Mouse (Mus musculus) left cerebral cortex, adult 9 months (tissue): Measurements from ENCODE around the gene Ahrr.

Source experiments
- DNase-seq, 2 experiments: peaks; one replicate each; pipeline ENCODE4 v3.0.0; 2022; ENCODE audit warnings: low spot score in 2 of 2

Ahrr gene

DNA sequence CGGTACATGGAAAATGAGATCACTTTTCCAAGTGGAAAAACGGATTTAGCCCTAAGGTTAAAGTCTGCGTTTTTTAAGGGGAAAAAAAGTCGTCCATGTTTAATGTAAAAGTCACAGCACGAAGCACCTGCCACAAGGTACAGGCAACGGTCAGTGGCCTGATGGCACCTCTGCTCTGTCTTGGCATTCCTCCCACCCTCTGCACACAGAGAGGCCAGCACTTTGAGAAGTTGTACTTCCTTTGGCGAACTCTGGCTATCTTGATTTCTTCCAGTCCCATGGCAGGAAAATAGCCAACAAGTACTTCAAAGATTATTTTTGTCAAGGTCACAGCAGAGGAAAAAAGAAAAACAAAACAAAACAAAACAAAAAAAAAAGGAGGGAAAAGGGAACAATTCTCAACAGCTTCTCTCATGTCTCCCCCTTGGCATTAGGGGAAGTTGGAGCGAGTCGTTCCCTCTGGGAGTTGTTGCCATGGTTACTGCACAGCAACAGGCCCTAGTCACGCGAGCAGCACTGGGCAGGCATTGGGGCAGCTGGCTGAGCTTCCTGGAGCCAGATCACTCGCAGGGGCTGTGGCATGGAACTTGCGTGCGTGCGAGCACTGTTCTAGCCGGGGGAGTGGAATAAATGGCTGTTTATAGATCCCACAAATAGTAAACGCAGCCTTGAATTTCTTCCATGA, 46.8 kb downstream of the Ahrr start:
- peak in 1 of 2 experiments; percentile 73 for DNase-seq

DNA sequence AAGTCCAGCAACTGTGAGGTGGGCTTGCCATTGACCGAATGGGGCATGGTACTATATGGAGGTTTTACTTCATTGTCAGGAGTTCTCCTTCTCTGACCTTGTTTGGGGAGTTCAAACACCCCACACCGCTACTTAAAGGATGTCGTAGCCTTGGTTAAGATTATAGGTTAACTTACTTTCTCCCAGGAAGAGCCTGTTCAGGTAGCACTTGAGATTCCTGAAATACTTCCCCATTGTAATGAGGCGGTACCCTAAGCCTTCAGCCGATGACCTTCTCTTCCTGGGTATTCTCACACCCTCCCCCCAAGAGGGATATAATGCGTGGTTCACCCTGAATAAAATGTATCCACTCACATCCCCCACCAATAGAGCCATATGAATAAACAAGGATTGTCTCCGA, 54.6 kb downstream of the Ahrr start:
- DNase-seq: no peak

DNA sequence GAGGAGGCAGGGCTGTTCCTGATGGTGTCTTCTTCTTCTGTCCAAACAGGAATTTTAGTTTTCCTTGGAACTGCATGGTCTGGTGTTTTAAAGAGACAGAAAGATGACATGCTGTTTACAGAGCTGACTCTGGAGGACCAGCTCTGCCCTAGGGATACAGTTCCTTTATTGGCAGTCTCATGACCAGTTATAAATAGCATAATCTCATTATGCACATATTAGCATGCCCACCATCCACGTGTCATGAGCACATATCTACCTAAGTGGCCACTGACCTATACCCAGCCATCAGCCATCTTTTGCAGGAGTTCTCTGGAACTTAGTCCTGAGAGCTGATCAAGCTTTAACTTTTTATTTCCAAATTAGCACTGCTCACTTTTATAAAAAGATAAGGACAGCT, 71.5 kb downstream of the Ahrr start:
- DNase-seq: no peak

DNA sequence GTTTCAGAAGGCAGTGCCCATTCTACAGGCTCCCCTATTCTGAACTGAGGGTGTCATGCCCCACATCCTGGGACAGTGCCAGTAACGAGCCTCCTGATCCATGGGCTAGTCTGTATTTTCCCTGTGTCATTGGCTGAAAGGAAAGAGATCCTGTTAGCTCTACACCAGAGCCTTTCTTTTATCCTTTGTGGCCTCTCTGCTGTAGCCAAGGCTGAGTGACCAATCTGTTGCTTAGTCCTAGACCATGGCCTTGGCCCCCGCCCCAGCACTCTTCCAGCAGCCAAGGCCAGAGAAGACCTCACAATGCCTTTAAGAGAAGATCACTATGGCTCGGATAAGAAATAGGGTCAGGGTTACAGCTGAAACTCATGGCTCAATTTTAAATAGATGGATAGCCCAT, 73.7 kb downstream of the Ahrr start:
- DNase-seq: no peak

DNA sequence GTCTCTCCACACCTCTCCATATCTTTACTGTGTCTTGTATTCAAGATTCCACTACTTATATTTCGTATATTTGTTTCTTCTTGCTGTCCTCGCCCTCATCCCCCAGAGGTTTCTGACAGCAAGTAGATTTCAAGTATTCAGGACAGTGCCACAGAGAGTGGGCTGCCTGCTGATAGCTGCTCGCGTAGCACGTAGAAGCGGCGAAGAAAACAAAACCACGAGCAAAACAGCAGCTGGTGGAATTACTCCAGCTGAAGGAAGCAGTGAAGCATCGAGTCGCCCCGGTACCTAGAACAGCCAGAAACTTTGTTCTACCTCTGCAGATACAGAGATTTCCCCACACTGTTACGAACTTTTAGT, 83.2 kb downstream of the Ahrr start:
- DNase-seq: no peak

DNA sequence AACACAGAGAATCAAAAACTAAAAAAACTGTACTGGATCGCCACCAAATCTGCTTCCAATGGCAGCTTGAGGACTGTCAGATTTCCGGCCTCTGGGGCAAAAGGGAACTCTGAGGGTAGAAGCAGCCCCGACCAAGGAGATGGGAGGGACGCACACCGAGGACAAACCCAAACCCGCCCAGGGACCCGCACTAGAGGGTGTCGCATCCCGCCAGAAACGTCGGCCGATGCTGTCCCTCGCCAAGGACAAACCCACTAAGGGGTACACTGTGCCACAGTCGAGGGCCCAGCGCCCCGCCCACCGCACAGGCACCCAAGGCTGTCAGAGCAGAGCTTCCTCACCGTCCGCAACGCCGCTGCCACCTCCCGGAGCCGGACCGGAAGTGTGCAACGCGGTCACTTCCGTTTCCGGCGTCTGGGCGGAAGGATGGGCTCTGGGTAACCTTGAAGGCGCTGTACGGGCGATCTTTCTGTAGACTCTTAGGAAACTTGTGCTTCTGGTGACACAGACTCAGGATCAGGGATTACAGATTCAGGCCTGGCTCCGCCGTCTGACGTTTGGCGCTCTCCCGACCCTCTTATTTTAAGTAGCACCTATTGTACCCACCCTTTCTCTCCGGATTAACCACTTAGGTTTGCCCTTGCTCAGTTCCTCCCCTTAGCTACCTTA, 83.7 kb downstream of the Ahrr start, which contains the start of gene Exoc3:
Exoc3 (minus strand) TSS at position 416 of the 669 bp plus-strand sequence.
- peak; percentile 73 to 90 for DNase-seq

DNA sequence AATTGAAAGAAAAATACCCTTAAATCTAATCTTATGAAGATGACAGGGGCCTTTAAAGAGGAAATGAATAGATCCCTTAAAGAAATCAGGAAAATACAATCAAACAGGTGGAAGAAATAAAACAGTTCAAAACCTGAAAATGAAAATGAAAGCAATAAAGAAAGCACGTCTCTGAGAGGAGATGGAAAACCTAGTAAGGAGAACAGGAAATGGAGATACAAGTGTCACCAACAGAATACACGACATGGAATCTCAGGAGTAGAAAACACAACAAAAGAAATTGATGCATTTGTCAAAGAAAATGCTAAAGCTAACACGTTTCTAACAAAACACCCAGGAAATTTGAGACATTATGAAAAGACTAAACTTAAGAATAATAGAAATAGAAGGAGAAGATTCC, 95.7 kb downstream of the Ahrr start:
- no peak for DNase-seq

DNA sequence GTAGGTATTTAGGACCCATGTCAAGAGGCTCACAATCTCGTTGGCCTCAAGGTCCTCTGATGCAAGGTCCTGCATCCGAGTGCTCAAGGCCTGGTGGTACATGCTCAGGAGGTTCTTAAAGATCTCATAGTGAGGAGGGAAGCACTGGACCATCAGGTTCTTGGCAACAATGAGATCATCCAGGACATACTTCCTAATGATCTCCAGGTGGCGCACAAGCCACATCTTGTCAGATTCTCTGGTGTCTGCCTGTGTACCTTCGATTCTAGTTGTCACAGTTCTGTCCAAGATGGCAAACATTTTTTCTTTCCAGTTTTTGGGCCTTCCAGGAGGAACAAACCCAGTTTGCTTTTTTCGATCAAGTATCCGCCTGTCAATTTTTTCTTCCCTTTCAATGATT, 99.5 kb downstream of the Ahrr start:
- DNase-seq: no peak

DNA sequence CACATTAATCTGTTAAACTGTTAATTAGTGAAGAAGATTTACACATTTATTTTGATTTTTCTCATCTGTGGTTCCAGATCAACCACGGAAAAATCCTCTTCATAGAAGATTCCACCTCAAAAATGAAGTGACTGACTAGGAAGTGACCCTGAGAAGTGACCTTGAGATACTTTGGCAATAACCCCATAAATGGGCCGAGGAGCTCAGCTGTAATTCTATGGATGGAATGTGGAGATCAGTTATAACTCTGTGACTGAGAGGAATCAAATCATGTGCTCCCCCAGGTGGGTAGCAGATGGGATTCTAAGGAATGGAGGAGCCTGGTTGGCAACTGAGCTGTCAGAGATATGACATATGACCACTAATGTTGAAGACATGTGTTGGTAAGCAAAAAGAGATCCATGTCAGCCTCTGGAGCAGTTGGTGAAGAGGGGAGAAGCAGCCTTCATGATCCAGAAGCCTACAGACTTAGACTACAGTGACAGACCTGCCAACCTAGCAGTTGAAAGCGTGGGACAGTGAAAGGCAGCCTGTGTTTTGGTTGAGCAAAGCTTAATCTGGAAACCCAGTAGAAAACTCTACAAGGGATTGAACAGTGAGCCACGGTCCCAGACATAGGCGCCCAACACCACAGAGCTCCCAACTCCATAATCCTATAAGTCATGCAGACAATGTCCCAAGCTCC, 109.0 kb downstream of the Ahrr start:
- DNase-seq: no peak

DNA sequence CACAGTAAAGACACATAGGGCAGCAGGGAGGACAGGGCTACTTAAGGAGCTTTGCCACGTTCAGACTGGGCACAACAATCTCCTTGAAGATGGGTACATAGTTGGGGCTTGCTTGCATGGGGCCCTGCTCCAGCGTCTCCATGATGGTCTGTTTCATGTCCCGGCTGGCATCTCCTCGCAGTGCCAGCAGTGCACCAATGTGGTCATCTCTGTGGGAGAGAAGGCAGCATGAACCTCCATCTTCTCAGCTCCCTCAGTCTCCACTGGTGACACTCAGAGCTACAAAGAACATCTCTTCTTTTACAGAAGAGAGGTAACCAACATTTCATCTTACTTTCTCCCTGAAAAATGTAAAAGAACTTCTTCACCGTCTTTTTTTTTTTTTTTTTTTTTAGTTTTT, 120.1 kb downstream of the Ahrr start:
- no peak for DNase-seq

DNA sequence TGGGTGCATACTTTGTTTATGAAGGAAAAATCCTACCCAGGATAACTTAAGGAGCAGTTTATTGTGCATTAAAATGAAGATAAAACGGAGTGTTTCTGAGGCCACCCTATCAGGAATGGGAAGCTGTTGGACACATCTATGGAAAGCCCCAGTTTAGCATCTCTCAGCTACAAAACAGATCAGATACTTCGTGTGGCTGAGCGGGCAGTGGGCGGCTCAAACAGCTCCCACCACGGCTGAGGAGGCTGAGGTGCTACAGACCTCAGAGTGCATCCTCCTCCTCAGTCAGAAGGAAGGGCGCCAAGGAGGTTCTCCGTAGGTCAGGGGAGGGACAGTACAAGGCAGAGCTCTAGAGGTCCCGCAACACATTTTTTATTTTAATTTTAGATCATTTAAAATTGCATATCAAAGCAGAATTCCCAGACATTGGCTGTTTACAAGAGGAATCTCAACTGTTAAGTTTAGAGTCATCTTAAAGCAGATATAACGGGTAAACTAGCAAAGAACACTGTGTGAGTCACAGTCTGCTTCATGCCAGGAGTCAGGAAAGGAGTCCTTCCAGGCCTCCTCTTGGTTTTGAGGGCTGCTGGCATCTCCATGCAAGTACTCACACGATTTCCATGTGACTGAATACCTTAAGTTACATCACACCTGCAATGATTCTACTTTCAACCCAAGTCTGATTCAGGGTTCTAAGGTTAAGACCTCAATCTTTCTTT, 122.5 kb downstream of the Ahrr start:
- peak in 1 of 2 experiments; percentile 26 for DNase-seq

DNA sequence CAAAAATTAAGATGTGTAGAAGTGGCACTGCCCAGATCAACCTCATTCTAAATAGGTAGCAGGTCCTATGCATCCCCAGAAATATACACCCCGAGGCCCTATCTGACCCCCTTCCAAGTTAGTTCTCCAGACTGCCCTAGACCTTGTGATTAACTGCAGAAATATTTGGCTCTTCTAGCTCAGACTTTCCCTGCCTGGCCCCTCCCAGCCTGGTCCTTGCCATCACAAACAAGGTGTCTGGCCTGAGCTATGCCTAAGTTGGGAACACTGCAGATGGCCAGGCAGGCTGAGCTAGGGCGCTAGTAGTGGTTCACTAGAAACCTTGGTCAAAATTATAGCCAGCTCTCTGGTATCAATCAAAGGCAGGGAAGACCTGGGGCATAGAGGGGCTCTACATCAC, 124.6 kb downstream of the Ahrr start:
- no peak for DNase-seq

DNA sequence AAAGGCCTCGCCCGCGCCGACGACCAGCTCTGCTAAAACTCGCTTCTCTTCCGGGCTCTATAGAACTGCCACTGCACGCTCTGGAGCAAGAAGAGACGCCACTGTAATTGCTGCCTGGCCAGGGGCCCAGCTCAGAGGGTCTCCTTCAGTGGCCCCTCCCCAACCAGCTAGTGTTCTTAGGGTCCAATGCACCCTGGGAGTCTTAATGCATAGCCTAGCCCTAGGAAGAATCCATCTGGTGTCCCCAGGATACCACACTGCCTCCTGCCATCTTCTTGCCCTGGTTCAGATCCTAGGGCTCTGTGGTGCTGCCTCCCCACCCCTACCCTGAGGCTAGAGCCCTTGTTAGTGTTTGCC, 125.1 kb downstream of the Ahrr start:
- DNase-seq: no peak

DNA sequence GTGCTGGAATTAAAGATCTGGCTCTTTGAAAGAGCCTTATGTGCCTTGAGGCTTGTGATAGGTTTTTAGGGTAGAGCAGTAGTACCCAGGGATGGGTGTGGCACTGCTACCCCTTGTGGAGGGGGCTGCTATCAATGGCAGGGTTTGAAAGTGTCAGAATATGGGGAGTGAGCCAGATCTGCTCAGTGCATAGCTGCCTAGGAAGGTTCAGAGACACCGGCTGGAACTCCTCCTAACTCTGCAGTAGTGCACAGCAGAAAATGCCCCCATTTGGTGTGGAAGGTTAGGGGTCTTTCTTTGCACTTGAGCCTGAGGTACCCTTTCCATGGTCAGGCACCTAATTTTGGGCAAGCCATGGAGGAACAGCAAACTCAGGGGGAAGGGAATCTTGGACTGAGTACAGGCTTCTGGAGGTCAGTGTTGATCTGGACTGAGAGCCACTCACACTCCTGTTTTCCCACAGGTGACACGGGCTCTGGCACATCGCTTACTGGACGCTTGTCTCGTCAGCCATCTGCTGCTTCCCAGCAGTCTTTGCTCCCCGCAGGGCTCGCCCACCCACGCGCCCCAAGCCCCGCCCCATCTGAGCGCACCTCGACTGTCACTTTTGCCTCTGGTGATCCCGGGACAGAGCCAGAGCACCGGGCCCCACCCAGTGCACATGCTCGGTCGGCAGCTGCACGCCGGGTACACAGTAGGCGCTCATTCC, 125.6 kb downstream of the Ahrr start:
- DNase-seq: peak in 1 of 2 experiments; percentile 22
